Mouse (Mus musculus) G1E-ER4 (cell line): ENCODE data around the gene Hint1. TPM values are rescaled to one million over a fixed set of nuclear protein-coding genes. Genes with fewer than 3 reads are reported as not detected.

ENCODE experiments used
- GATA1 ChIP-seq: IDR thresholded peaks from one replicate; pipeline ENCODE4 v1.8.0; 2012; ENCODE audit warnings: low read length, inconsistent platforms
- polyA plus RNA-seq: library from polyadenylated mRNA; stranded (reverse); fragments of >175 nt; gene quantifications from 2 replicates; pipeline ENCODE4 v1.2.3, GENCODE M21; 2012

The Hint1 gene
- 1,096 and 1,499 TPM in 2 replicates for polyA plus RNA-seq

GRCm38 (mm10) chr11:54866119-54867048 is at the start of gene Hint1:
TSS of gene Hint1 (plus strand) at chr11:54866383.
- TF ChIP-seq GATA1, result no peak

GRCm38 (mm10) chr11:54817449-54817848 is 48.7 kb upstream of the Hint1 start:
- TF ChIP-seq GATA1, result no peak

GRCm38 (mm10) chr11:54819489-54819888 is 46.7 kb upstream of the Hint1 start:
- TF ChIP-seq GATA1, result no peak

- TF ChIP-seq GATA1, result no peak
Measured at GRCm38 (mm10) chr11:54823467-54823866, 42.7 kb upstream of the Hint1 start.

- TF ChIP-seq GATA1, result no peak
Measured at GRCm38 (mm10) chr11:54825774-54826173, 40.4 kb upstream of the Hint1 start.

GRCm38 (mm10) chr11:54826819-54827218 is 39.4 kb upstream of the Hint1 start:
- no peak for TF ChIP-seq GATA1

GRCm38 (mm10) chr11:54833833-54834232 is 32.4 kb upstream of the Hint1 start:
- no peak for TF ChIP-seq GATA1

- no peak for TF ChIP-seq GATA1
Measured at GRCm38 (mm10) chr11:54834596-54834995, 31.6 kb upstream of the Hint1 start.

- TF ChIP-seq GATA1, result no peak
Measured at GRCm38 (mm10) chr11:54836106-54836505, 30.1 kb upstream of the Hint1 start.

- TF ChIP-seq GATA1, result no peak
Measured at GRCm38 (mm10) chr11:54839696-54840095, 26.5 kb upstream of the Hint1 start.

- TF ChIP-seq GATA1, result no peak
Measured at GRCm38 (mm10) chr11:54840891-54841290, 25.3 kb upstream of the Hint1 start.

- no peak for TF ChIP-seq GATA1
Measured at GRCm38 (mm10) chr11:54844424-54844823, 21.8 kb upstream of the Hint1 start.

- no peak for TF ChIP-seq GATA1
Measured at GRCm38 (mm10) chr11:54844959-54845358, 21.2 kb upstream of the Hint1 start.

- TF ChIP-seq GATA1, result no peak
Measured at GRCm38 (mm10) chr11:54845470-54846442, 20.4 kb upstream of the Hint1 start.

- TF ChIP-seq GATA1, result no peak
Measured at GRCm38 (mm10) chr11:54849961-54850758, 16.0 kb upstream of the Hint1 start.
